Mouse (Mus musculus) midbrain, embryonic 13.5 days (tissue): ENCODE measurements around the gene Mark3. TPM values are rescaled to one million over a fixed set of nuclear protein-coding genes. Genes with fewer than 3 reads are reported as not detected.

Experiments used
- ATAC-seq: fragments of 200-750 bp; cut with Nextera tagmentation; 2 replicates; pipeline ENCODE4 v1.8.0; 2017; ENCODE audit warnings: mild to moderate bottlenecking, moderate TSS enrichment, moderate library complexity
- H3K27ac ChIP-seq: fragments of 300-500 bp; sonication (generic); 2 replicates; pipeline ENCODE4 v1.5.1; 2015; ENCODE audit warnings: inconsistent platforms, mild to moderate bottlenecking, moderate library complexity
- H3K27me3 ChIP-seq: fragments of 300-500 bp; sonication (generic); 2 replicates; pipeline ENCODE4 v1.6.1; 2015; ENCODE audit warnings: mild to moderate bottlenecking, inconsistent platforms
- H3K36me3 ChIP-seq: fragments of 300-500 bp; sonication (generic); 2 replicates; pipeline ENCODE4 v1.6.1; 2015; ENCODE audit warnings: mild to moderate bottlenecking, inconsistent platforms
- H3K4me1 ChIP-seq: fragments of 300-500 bp; sonication (generic); replicated peaks from 2 replicates; pipeline ENCODE4 v1.6.1; 2015; ENCODE audit warnings: inconsistent platforms
- H3K4me2 ChIP-seq: fragments of 300-500 bp; sonication (generic); replicated peaks from 2 replicates; pipeline ENCODE4 v1.6.1; 2015; ENCODE audit warnings: moderate library complexity, mild to moderate bottlenecking, inconsistent platforms
- H3K4me3 ChIP-seq: fragments of 300-500 bp; sonication (generic); replicated peaks from 2 replicates; pipeline ENCODE4 v1.5.1; 2015; ENCODE audit warnings: mild to moderate bottlenecking, inconsistent platforms
- H3K9ac ChIP-seq: fragments of 300-500 bp; sonication (generic); replicated peaks from 2 replicates; pipeline ENCODE4 v1.6.1; 2015; ENCODE audit warnings: mild to moderate bottlenecking, inconsistent platforms
- H3K9me3 ChIP-seq: fragments of 300-500 bp; sonication (generic); 2 replicates; pipeline ENCODE4 v1.6.1; 2016; ENCODE audit warnings: mild to moderate bottlenecking, inconsistent platforms
- WGBS: fragments of 180-500 bp; shearing (Covaris S2); methylation state at CpG from one replicate; pipeline ENCODE4 v1.1.7; 2015; 5-methylcytosine and 5-hydroxymethylcytosine counted together
- polyA plus RNA-seq: library from polyadenylated mRNA; unstranded; fragments of >200 nt; fragmentation: Nextera tagmentation; extraction: Ambion mirVana; gene quantifications from 2 replicates; pipeline ENCODE4 v1.2.1, GENCODE M21; 2015

The Mark3 gene
- polyA plus RNA-seq, 1 experiment from 2014 or later, result 57.2 TPM

- Histone ChIP-seq H3K36me3 (peaks cover 26% of the 10 kb centered on the region), H3K27me3 (peaks cover 5% of the 10 kb centered on the region), H3K9ac (peak overlapping the region; percentile 98), H3K9me3 (no peaks in the 10 kb centered on the region), H3K4me3 (peak overlapping the region; percentile 87), H3K4me2 (peak overlapping the region; percentile 98), H3K27ac (peak overlapping the region; percentile 95), H3K4me1 (peaks cover 42% of the 10 kb centered on the region)
- no peak for ATAC-seq
- WGBS, result under 1% methylated on average over 29 of the region's 29 CpGs
These were observed 96.1 kb downstream of the Mark3 start for GRCm38 (mm10) chr12:111670371-111670971.

- peak; percentile 0; the same call in 1 of the 2 replicates for ATAC-seq
- Histone ChIP-seq H3K36me3 (peaks cover 26% of the 10 kb centered on the region), H3K4me2 (peak overlapping the region; percentile 98), H3K9me3 (no peaks in the 10 kb centered on the region), H3K27ac (peak overlapping the region; percentile 95), H3K4me3 (peak overlapping the region; percentile 87), H3K4me1 (peaks cover 42% of the 10 kb centered on the region), H3K9ac (peak overlapping the region; percentile 98), H3K27me3 (peaks cover 5% of the 10 kb centered on the region)
- WGBS, result under 1% methylated on average over 33 of the region's 35 CpGs
These were observed 96.7 kb downstream of the Mark3 start for GRCm38 (mm10) chr12:111670976-111671375.

DNA sequence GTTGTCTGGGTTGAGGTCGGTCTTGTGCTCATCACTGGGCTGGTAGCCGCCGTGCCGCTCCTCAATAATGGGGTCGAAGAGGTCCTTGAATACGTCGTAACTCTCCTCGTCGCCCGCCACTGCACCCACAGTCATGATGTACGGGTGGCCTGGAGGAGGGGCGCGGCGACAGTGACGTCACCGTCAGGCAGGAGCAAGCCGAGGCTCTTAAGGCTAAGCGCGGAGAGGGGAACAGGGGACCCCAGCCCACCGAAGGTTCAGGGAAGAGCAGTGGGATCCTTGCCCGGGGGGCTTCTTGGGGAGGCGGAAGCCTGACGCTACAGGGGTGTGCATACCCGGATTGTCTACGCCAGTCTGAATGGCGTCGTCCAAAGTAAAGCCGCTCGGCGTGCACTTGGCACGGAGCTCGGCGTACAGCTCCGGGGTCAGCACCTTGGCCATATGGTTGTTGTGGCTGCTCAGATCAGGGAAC, 97.1 kb downstream of the Mark3 start:
- Histone ChIP-seq H3K27me3 (peaks cover 5% of the 10 kb centered on the region), H3K4me1 (peaks cover 42% of the 10 kb centered on the region), H3K4me2 (peak overlapping the region; percentile 98), H3K9me3 (no peaks in the 10 kb centered on the region), H3K9ac (peak overlapping the region; percentile 98), H3K36me3 (peaks cover 26% of the 10 kb centered on the region), H3K4me3 (peak overlapping the region; percentile 87), H3K27ac (peak overlapping the region; percentile 95)
- peak; percentile 58 for ATAC-seq
- under 1% methylated on average over 34 of the region's 34 CpGs for WGBS

DNA sequence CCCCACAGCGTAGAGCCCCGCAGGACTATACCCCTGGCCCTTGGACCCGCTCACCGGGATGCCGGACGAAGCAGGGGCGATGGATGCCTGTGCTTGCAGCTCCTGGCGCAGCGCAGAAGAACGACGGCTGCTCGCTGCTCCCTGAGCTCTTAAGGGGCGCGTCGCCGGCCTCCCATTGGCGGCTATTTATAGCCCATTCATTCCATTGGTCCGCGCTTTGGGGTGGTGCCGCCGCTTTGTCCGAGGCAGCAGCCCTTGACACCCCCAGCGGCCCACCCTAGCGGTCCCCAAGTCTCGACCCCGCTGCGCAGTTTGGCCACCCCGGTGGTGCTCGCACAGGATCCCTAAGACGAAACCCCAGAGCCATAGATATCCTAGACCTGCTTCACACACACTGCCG, 97.9 kb downstream of the Mark3 start, which contains the start of gene Ckb:
Gene Ckb (minus strand): TSS at position 163 of the 400 bp plus-strand sequence.
- Histone ChIP-seq H3K4me1 (peaks cover 48% of the 10 kb centered on the region), H3K27me3 (peaks cover 5% of the 10 kb centered on the region), H3K4me3 (peak within 1 kb of the TSS; percentile 87), H3K27ac (peak within 1 kb of the TSS; percentile 95), H3K9ac (peak within 1 kb of the TSS; percentile 98), H3K36me3 (peaks cover 24% of the 10 kb centered on the region), H3K9me3 (no peaks in the 10 kb centered on the region), H3K4me2 (peak within 1 kb of the TSS; percentile 98)
- peak; percentile 84 for ATAC-seq
- under 1% methylated on average over 31 of the region's 31 CpGs for WGBS

- peaks cover 52% of the 10 kb centered on the region for H3K4me1 ChIP-seq
- no peaks in the 10 kb centered on the region for H3K9me3 ChIP-seq
- peaks cover 21% of the 10 kb centered on the region for H3K36me3 ChIP-seq
- 11% methylated on average over 12 of the region's 12 CpGs for WGBS
- peak overlapping the region; percentile 87 for H3K4me3 ChIP-seq
- peak overlapping the region; percentile 98 for H3K9ac ChIP-seq
- peak overlapping the region; percentile 98 for H3K4me2 ChIP-seq
- peaks cover 5% of the 10 kb centered on the region for H3K27me3 ChIP-seq
- no peak for ATAC-seq
- peak overlapping the region; percentile 95 for H3K27ac ChIP-seq
These were observed 98.3 kb downstream of the Mark3 start for GRCm38 (mm10) chr12:111672581-111672980.

- H3K4me2 ChIP-seq, result no peak overlapping the region
- no peak overlapping the region for H3K9ac ChIP-seq
- H3K4me1 ChIP-seq, result peaks cover 46% of the 10 kb centered on the region
- peaks cover 11% of the 10 kb centered on the region for H3K36me3 ChIP-seq
- peaks cover 5% of the 10 kb centered on the region for H3K27me3 ChIP-seq
- ATAC-seq, result no peak
- 53% methylated on average over 2 of the region's 2 CpGs for WGBS
- H3K9me3 ChIP-seq, result no peaks in the 10 kb centered on the region
- no peak overlapping the region for H3K27ac ChIP-seq
- H3K4me3 ChIP-seq, result no peak overlapping the region
These were observed 100.6 kb downstream of the Mark3 start for GRCm38 (mm10) chr12:111674850-111675486.

GRCm38 (mm10) chr12:111675797-111676580, 101.7 kb downstream of the Mark3 start:
- Histone ChIP-seq H3K4me2 (no peak overlapping the region), H3K4me3 (no peak overlapping the region), H3K4me1 (peaks cover 35% of the 10 kb centered on the region), H3K27ac (no peak overlapping the region), H3K9ac (no peak overlapping the region), H3K9me3 (no peaks in the 10 kb centered on the region), H3K27me3 (peaks cover 5% of the 10 kb centered on the region), H3K36me3 (peaks cover 10% of the 10 kb centered on the region)
- 85% methylated on average over 6 of the region's 6 CpGs for WGBS
- no peak for ATAC-seq

DNA sequence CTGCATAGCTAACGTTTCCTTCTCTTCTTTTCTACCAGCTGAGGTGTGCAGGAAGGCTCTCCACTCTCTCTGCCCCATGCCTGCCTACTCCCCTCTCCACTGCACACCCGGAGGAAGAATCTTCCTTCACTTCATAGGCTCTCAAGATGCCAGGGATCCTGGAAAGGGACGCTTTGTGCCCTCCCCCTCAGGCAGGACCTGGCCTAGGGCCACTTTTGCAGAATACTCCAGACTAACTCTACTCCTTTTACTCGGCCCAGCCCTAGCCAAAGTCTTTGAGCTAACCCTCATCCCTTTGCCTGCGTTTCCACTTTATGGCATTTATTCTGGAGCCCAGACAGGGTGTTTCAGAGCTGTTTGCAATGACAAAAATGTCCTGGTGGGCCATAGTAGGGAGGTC, 103.1 kb downstream of the Mark3 start:
- ATAC-seq, result peak; percentile 32; the same call in 1 of the 2 replicates
- peak overlapping the region; percentile 63 for H3K4me3 ChIP-seq
- H3K36me3 ChIP-seq, result peaks cover 23% of the 10 kb centered on the region
- no peaks in the 10 kb centered on the region for H3K9me3 ChIP-seq
- peak overlapping the region; percentile 93 for H3K27ac ChIP-seq
- 20% methylated on average over 5 of the region's 5 CpGs for WGBS
- peak overlapping the region; percentile 79 for H3K9ac ChIP-seq
- peak overlapping the region; percentile 88 for H3K4me2 ChIP-seq
- H3K27me3 ChIP-seq, result peaks cover 5% of the 10 kb centered on the region
- H3K4me1 ChIP-seq, result peaks cover 31% of the 10 kb centered on the region

DNA sequence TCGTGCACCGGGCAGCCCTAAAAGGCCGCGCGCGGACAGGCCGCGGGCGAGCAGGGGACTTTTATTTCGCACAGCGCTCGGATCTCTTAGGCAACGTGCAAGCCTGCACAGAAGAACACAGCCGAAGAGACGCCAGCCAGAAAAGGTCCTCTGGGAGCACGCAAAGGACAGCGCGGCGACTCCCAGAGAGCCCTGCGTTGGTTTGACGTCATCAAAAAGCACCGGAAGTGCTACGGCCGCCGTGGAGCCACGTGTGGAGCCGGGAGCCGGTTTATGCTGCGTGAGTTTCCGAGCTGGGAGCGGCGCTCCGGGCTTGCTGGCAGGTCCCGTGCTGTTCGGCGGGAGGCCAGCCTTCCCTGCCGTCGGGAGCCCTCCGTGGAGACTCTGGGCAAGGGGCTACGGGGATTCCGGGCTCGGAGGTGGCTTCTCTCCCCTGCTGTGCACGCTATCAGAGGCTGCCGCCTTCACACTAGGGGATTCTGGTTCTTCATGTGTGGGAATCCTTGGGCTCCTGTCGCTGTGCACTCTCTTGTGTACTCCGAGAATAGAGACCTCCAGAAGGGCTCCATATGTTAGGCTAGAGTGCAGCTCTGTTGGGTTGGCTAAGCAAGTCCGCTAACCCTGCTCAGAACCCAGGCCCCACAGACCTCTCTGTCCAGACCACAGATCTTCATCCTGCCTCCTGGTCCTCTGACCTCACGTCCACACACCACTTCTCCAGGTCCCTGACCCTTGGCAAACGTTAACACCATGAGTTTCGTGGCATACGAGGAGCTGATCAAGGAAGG, 103.8 kb downstream of the Mark3 start, which contains the start of gene Trmt61a:
Gene Trmt61a (plus strand): TSS at position 224 of the 788 bp plus-strand sequence.
- peak within 1 kb of the TSS; percentile 63 for H3K4me3 ChIP-seq
- H3K4me2 ChIP-seq, result peak within 1 kb of the TSS; percentile 88
- peak; percentile 90 for ATAC-seq
- H3K36me3 ChIP-seq, result peaks cover 27% of the 10 kb centered on the region
- WGBS, result under 1% methylated on average over 51 of the region's 51 CpGs
- peak within 1 kb of the TSS; percentile 79 for H3K9ac ChIP-seq
- no peaks in the 10 kb centered on the region for H3K9me3 ChIP-seq
- peaks cover 5% of the 10 kb centered on the region for H3K27me3 ChIP-seq
- peaks cover 25% of the 10 kb centered on the region for H3K4me1 ChIP-seq
- peak within 1 kb of the TSS; percentile 93 for H3K27ac ChIP-seq

DNA sequence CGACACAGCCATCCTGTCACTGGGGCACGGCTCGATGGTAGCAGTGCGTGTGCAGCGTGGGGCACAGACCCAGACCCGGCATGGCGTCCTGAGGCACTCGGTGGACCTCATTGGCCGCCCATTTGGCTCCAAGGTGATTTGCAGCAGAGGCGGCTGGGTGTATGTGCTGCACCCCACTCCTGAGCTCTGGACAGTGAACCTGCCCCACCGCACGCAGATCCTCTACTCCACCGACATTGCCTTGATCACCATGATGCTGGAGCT, 104.3 kb downstream of the Mark3 start:
- peak; percentile 6; the same call in 1 of the 2 replicates for ATAC-seq
- H3K4me1 ChIP-seq, result peaks cover 24% of the 10 kb centered on the region
- WGBS, result 4% methylated on average over 13 of the region's 13 CpGs
- peaks cover 5% of the 10 kb centered on the region for H3K27me3 ChIP-seq
- peak overlapping the region; percentile 63 for H3K4me3 ChIP-seq
- H3K9me3 ChIP-seq, result no peaks in the 10 kb centered on the region
- H3K9ac ChIP-seq, result peak overlapping the region; percentile 79
- H3K27ac ChIP-seq, result no peak overlapping the region
- H3K36me3 ChIP-seq, result peaks cover 29% of the 10 kb centered on the region
- H3K4me2 ChIP-seq, result peak overlapping the region; percentile 88

GRCm38 (mm10) chr12:111678997-111679396, 104.7 kb downstream of the Mark3 start:
- ATAC-seq, result no peak
- H3K36me3 ChIP-seq, result peaks cover 33% of the 10 kb centered on the region
- H3K27ac ChIP-seq, result no peak overlapping the region
- H3K9ac ChIP-seq, result peak overlapping the region; percentile 79
- no peaks in the 10 kb centered on the region for H3K9me3 ChIP-seq
- peak overlapping the region; percentile 88 for H3K4me2 ChIP-seq
- H3K27me3 ChIP-seq, result peaks cover 2% of the 10 kb centered on the region
- peaks cover 24% of the 10 kb centered on the region for H3K4me1 ChIP-seq
- 57% methylated on average over 7 of the region's 7 CpGs for WGBS
- H3K4me3 ChIP-seq, result peak overlapping the region; percentile 63
